Mouse (Mus musculus): ENCODE data around the gene Gm17581.
"Not testable (repeated sequence)": the region's sequence is repeated elsewhere in the genome, so short reads cannot be mapped to it uniquely, and the experiment has no call there.

Gm17581 gene

DNA sequence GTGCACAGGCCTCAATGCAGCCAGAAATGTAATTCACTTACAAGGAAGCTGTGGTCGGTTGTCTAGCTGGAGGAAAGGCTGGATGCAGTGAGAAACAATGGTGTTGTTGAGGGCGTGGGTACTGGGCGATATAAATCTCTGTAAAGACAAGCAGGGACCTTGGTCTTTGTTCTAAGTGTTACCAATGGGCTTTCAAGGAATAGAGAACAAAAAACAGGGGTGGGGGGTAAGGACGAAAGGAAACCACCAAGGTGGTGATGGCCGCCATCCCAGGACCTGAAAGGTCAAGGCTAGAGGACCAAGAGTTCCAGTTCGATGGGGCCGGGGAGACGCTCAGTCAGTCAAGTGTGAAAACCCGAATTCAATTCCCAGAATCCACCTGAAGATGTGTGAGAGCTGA is 2.1 kb upstream of the Gm17581 start:
- DNase-seq (ENCODE audit: low spot score): no peak

- no peak for DNase-seq (ENCODE audit: low spot score)
These were observed 1.3 kb upstream of the Gm17581 start for GRCm38 (mm10) chr2:155736936-155737335.

DNA sequence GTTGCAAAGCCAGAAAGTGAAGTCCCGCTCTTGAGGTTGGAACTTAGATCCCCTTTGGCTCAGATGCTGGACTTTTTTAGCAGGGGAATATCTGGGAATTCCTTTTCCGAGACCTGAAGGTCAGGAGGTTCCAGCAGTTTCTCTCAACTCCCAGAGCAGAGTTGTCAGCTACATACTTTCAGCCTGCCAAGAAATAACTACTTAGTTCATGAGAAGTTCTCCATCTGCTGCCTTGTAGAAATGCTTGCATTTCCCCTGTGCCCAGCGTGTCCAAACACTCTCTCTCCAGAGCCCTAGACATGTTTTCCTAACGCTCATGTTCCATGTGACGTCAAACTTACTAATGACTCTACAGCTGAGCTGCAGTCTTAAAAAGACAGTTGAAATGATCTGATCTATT is 586 bp downstream of the Gm17581 start:
- no peak for DNase-seq (ENCODE audit: low spot score)

- peak; percentile 51 for DNase-seq (ENCODE audit: low spot score)
These were observed 6.5 kb downstream of the Gm17581 start, which contains the start of gene Edem2 for GRCm38 (mm10) chr2:155729158-155729645. Edem2 (minus strand) TSS chr2:155729475.

DNA sequence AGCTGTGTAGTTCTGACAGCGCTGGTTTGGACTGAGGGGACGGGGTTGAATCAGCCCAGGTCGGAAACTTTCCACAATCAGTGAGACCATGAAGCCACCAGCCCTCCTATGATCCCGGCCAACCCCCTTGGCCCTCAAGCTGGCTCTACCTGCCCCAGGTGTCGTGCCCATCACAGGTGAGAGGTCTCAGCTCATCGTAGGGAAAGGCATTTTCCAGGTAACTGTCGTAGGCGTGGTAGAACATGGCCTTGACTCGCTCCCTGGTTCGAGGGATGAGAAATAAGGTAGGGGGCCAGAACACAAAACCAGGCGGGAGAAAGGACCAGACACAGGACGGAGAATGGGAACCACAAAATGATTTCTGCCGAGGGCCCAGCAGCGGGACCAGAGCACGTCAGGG is 6.9 kb downstream of the Gm17581 start:
- DNase-seq (ENCODE audit: low spot score): no peak

GRCm38 (mm10) chr2:155727764-155728395 is 7.8 kb downstream of the Gm17581 start:
- DNase-seq (ENCODE audit: low spot score): no peak

DNA sequence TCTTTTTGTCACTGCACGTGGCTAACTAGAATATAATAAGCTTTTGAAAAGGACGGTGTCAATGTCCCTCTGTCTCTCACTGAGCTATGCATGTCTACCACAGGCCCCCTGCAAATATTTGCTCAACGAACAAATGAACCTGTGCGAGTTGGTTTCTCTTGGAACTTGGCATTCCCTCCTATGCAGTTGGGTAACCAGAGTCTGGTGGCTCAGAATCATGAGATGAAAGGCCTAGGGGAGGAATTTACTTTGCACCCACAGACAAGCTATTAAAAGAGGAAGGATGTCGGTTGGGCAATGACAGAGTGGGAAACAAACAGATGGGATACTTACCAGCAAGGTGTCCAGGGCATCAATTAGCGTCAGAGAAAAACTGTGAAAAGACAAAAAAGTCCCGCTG is 9.4 kb downstream of the Gm17581 start:
- DNase-seq (ENCODE audit: low spot score): no peak

DNA sequence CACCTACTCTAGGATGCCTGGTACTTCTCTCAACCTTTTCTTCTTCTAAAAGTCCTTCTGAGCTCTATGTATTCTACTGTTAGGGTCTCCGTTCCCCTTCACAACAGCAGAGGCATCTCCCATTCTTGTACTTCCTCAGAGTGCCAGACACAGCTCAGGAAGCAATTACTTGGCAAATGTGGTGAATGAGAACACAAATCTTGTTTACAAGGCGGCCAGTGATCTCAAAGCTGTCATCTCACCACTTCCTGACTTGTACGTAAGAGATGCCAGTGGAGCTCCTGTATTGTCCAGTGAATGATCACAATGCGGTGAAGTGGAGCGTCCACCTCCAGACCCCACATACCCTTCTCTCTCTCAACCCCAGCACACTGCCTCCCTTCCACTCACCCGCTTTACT is 11.1 kb downstream of the Gm17581 start:
- DNase-seq (ENCODE audit: low spot score): no peak

DNA sequence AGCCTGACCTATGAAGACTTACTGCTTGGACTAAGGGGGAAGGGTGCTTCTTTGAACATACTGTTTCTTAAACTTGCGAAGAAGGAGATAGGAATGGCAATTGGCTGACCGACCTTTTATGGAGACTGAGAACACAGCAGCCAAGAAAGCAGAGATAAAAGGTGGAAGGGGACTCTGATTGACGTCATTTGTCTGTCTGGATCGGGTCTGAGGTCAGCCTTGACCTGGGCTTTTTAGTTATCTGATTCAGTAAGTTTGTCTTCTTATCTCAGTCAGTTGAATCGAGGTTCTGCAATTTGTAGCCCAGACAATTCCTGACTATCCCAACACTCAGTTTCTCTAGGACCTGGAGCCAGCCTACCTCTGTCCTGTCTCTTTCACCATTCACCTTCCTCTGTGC is 11.6 kb downstream of the Gm17581 start:
- DNase-seq (ENCODE audit: low spot score): no peak

- DNase-seq (ENCODE audit: low spot score): no peak
These were observed 15.1 kb downstream of the Gm17581 start for GRCm38 (mm10) chr2:155720585-155720984.

- DNase-seq (ENCODE audit: low spot score): no peak
These were observed 18.3 kb downstream of the Gm17581 start for GRCm38 (mm10) chr2:155717082-155717990.

DNA sequence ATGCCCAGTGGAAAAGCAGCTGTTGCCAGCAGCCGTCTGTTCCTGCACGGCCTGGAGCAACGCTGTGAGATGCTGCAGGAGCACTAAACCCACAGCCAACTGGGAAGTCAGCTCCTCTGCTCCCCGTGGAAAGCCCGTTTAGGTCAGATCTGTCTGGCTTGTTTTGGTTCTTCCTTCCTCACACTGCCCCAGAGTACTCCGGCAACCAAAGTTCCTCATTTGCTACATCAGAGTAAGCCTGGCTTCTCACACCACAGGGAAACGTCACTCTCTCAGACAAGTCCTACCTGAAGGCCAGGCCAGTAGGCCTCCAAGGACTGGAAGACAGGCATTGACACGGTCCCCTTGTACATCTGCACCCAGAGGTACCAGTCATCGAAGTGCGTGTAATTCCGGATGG is 25.1 kb downstream of the Gm17581 start:
- no peak for DNase-seq (ENCODE audit: low spot score)

DNA sequence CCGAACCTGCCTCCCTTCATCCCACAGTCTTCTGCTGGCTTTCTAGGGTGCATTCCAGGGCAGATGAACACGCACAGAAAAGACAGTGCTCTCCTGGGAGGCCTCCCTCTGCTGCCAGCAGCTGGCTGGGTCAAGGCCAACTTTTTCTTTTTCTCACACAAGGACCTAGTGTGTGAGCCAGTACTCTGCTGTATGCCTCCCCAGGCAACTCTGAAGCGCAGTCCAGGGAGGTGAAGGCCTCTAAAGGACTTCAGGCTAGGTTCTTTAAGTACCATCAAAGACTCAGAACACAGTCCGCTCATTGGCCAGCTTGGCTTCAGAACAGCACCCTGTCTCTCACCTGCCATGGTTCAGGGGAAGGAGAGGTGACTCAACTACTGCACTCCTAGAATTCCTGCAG is 28.4 kb downstream of the Gm17581 start:
- DNase-seq (ENCODE audit: low spot score): no peak

DNA sequence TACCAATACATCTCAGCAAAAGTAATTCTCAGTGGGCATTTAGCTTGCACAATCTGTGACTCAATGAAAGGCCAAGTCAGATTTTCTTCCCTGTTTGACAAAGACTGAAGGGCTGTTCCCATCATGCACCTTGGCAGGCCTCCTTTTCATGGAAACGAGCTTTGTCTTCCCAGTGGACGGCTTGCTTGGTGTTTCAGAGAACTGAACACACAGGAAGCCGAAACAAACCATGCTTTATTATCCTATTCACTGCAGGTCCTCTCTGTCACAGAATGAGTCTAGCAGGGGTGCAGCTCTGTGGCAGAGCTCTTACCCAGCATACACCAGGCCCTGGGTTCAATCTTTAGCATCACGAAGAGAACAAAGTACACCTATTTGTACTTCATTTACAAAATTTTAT is 32.0 kb downstream of the Gm17581 start:
- no peak for DNase-seq (ENCODE audit: low spot score)

DNA sequence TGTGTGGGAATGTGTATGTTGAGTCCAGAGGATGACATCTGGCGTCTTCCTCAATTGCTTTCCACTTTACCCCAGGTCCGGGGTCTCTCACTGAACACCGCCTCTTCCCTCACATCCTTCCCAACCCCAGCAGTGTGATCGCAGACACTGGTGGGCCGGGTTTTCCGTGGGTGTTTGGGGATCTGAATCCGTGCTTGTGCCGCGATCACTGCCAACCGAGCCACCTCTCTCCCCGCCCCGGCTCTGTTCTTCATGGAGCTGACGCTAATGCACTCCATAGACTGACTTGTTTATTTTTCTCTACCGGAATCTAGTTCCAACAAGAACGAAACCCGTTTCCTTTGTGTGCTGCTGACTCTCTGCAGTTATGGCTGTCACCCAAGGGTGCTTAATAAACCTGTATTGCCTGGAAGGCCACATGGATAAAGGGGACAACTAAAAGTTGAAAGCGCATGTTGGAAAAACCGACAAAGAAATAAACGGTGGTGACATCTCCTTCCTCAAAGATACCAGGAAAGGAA is 34.2 kb downstream of the Gm17581 start:
- no peak for DNase-seq (ENCODE audit: low spot score)

GRCm38 (mm10) chr2:155698443-155698842 is 37.2 kb downstream of the Gm17581 start:
- DNase-seq (ENCODE audit: low spot score): not testable (repeated sequence)

DNA sequence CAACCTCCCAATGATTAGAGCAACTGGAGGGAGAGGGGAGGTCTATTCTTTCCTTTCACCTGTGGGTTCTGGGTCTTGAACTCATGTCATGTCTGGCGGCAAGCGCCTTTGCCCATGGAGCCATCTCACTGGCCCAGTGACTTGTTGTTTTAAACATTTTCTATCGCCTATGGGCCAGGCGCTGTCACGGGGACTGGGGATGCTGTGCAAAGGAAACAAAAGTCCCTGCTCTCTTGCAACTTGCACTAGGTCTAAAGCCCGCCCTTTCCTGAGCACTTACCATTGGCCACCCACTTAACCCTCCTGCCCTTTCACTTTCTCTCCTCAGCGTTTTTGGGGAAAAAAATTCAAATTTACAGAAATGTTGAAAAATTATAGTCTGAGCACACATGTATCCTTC is 38.8 kb downstream of the Gm17581 start:
- no peak for DNase-seq (ENCODE audit: low spot score)

DNA sequence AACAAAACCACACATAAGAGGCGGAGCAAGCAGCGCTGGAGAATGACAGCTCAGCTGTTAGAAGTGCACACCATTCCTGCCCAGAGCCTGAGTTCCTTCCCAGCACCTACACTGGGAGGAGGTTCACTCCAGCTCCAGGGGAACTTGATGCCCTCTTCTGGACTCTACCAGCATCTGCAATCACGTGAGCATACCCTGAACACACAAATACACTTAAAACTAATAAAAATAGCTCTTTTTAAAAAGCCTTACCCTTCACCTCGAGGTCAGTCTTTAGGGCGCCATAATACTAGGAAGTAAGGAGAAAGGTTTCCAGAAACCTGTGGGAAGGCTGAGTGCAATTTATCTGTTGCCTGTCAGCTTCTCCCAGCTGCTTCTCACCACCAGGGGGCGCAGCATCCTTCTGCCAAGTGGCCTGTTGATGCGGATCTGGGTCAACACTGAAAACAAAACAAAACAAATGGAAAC is 39.5 kb downstream of the Gm17581 start:
- DNase-seq (ENCODE audit: low spot score): peak; percentile 70

DNA sequence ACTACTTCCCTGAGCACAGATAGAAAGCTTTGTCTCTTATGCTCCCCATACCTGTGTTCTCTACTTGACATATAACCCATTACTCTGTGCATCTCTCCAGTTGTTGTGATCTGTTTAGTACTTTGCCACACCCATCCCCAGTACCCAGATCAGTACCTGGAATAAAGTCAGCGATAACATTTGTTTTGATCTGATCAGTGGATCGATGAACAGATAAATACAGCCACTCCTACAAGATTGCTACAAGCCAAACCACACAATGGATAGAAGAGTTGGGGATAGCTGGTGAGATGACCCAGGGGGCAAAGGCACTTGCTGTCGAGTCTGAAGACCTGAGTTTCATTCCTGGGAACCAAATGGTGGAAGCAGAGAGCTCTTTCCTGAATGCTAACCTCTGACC is 40.4 kb downstream of the Gm17581 start:
- no peak for DNase-seq (ENCODE audit: low spot score)

DNA sequence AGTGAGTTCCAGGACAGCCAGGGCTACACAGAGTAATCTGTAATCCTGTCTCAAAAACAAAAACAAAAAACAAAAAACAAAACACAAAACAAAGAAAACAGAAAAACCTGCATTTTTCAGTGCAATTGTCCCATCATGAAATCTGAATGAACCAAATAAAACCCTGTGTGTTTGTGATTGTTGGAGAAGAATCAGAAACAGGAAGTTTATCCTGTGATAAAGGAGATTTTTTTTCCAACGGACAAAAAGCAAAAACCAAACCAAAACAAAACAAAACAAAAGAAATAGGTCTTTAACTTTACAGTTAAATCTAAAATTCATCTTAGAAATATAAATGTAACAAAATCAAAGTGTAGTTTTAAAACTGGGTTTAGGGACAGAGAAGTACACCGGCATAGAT is 41.1 kb downstream of the Gm17581 start:
- no peak for DNase-seq (ENCODE audit: low spot score)

GRCm38 (mm10) chr2:155693136-155693535 is 42.5 kb downstream of the Gm17581 start:
- DNase-seq (ENCODE audit: low spot score): no peak

- DNase-seq (ENCODE audit: low spot score): peak; percentile 92
These were observed 43.8 kb downstream of the Gm17581 start, which contains the start of gene Trpc4ap for GRCm38 (mm10) chr2:155691723-155692493. Trpc4ap (minus strand) TSS chr2:155692384.

All from urinary bladder, postnatal 10 days (tissue).